Mouse (Mus musculus): Measurements from ENCODE around the gene Tmem116. TPM values are rescaled to one million over a fixed set of nuclear protein-coding genes. Genes with fewer than 3 reads are reported as not detected.

The Tmem116 gene
- polyA plus RNA-seq, 1 experiment from 2014 or later, result 0.45 TPM

- no peak for ATAC-seq (replicated peaks; ENCODE audit: insufficient number of reproducible peaks, low FRiP score, low TSS enrichment, low read depth)
- Histone ChIP-seq H3K4me1 (ENCODE audit: control insufficient read depth, insufficient read depth, low read length) (no peaks in the 10 kb centered on the region), H3K4me3 (ENCODE audit: low read depth, low read length) (no peak overlapping the region), H3K9me3 (replicated peaks; ENCODE audit: control insufficient read depth, low read length) (no peaks in the 10 kb centered on the region), H3K9ac (replicated peaks; ENCODE audit: low read length) (no peak overlapping the region), H3K27ac (replicated peaks; ENCODE audit: low read depth, low read length) (no peak overlapping the region), H3K27me3 (ENCODE audit: control insufficient read depth, insufficient read depth, low read length) (no peaks in the 10 kb centered on the region), H3K4me2 (ENCODE audit: low read depth, low read length) (no peak overlapping the region), H3K36me3 (replicated peaks; ENCODE audit: control insufficient read depth, insufficient read depth, low read depth, low read length) (no peaks in the 10 kb centered on the region)
- WGBS, result 70% methylated on average over 5 of the region's 5 CpGs
- DNase-seq (ENCODE audit: low spot score), result no peak
Measured at GRCm38 (mm10) chr5:121463601-121464250, 12.0 kb downstream of the Tmem116 start.

GRCm38 (mm10) chr5:121469566-121469965 lies 17.9 kb downstream of the Tmem116 start:
- H3K9ac ChIP-seq (replicated peaks; ENCODE audit: low read length), result no peak overlapping the region
- no peaks in the 10 kb centered on the region for H3K36me3 ChIP-seq (replicated peaks; ENCODE audit: control insufficient read depth, insufficient read depth, low read depth, low read length)
- H3K4me3 ChIP-seq (ENCODE audit: low read depth, low read length), result no peak overlapping the region
- no peaks in the 10 kb centered on the region for H3K9me3 ChIP-seq (replicated peaks; ENCODE audit: control insufficient read depth, low read length)
- ATAC-seq (replicated peaks; ENCODE audit: insufficient number of reproducible peaks, low FRiP score, low TSS enrichment, low read depth) (no peak), DNase-seq (ENCODE audit: low spot score) (no peak)
- no peaks in the 10 kb centered on the region for H3K4me1 ChIP-seq (ENCODE audit: control insufficient read depth, insufficient read depth, low read length)
- H3K27ac ChIP-seq (replicated peaks; ENCODE audit: low read depth, low read length), result no peak overlapping the region
- H3K27me3 ChIP-seq (ENCODE audit: control insufficient read depth, insufficient read depth, low read length), result no peaks in the 10 kb centered on the region
- WGBS, result 41% methylated on average over 3 of the region's 3 CpGs
- no peak overlapping the region for H3K4me2 ChIP-seq (ENCODE audit: low read depth, low read length)

- H3K27me3 ChIP-seq (ENCODE audit: control insufficient read depth, insufficient read depth, low read length), result no peaks in the 10 kb centered on the region
- DNase-seq (ENCODE audit: low spot score) (no peak), ATAC-seq (replicated peaks; ENCODE audit: insufficient number of reproducible peaks, low FRiP score, low TSS enrichment, low read depth) (no peak)
- no peak overlapping the region for H3K27ac ChIP-seq (replicated peaks; ENCODE audit: low read depth, low read length)
- no peak overlapping the region for H3K4me2 ChIP-seq (ENCODE audit: low read depth, low read length)
- no peak overlapping the region for H3K4me3 ChIP-seq (ENCODE audit: low read depth, low read length)
- H3K36me3 ChIP-seq (replicated peaks; ENCODE audit: control insufficient read depth, insufficient read depth, low read depth, low read length), result no peaks in the 10 kb centered on the region
- no peaks in the 10 kb centered on the region for H3K4me1 ChIP-seq (ENCODE audit: control insufficient read depth, insufficient read depth, low read length)
- WGBS, result 85% methylated on average over 2 of the region's 2 CpGs
- no peak overlapping the region for H3K9ac ChIP-seq (replicated peaks; ENCODE audit: low read length)
- no peaks in the 10 kb centered on the region for H3K9me3 ChIP-seq (replicated peaks; ENCODE audit: control insufficient read depth, low read length)
Measured at GRCm38 (mm10) chr5:121472411-121472810, 20.7 kb downstream of the Tmem116 start.

GRCm38 (mm10) chr5:121474610-121475009 lies 22.9 kb downstream of the Tmem116 start:
- no peak overlapping the region for H3K4me2 ChIP-seq (ENCODE audit: low read depth, low read length)
- no peak overlapping the region for H3K9ac ChIP-seq (replicated peaks; ENCODE audit: low read length)
- ATAC-seq (replicated peaks; ENCODE audit: insufficient number of reproducible peaks, low FRiP score, low TSS enrichment, low read depth), result no peak
- 64% methylated on average over 7 of the region's 7 CpGs for WGBS
- H3K27me3 ChIP-seq (ENCODE audit: control insufficient read depth, insufficient read depth, low read length), result no peaks in the 10 kb centered on the region
- H3K4me3 ChIP-seq (ENCODE audit: low read depth, low read length), result no peak overlapping the region
- no peaks in the 10 kb centered on the region for H3K4me1 ChIP-seq (ENCODE audit: control insufficient read depth, insufficient read depth, low read length)
- no peaks in the 10 kb centered on the region for H3K9me3 ChIP-seq (replicated peaks; ENCODE audit: control insufficient read depth, low read length)
- no peak overlapping the region for H3K27ac ChIP-seq (replicated peaks; ENCODE audit: low read depth, low read length)
- no peak for DNase-seq (ENCODE audit: low spot score)
- H3K36me3 ChIP-seq (replicated peaks; ENCODE audit: control insufficient read depth, insufficient read depth, low read depth, low read length), result no peaks in the 10 kb centered on the region

GRCm38 (mm10) chr5:121476040-121476439 lies 24.3 kb downstream of the Tmem116 start:
- ATAC-seq (replicated peaks; ENCODE audit: insufficient number of reproducible peaks, low FRiP score, low TSS enrichment, low read depth), result no peak
- Histone ChIP-seq H3K27ac (replicated peaks; ENCODE audit: low read depth, low read length) (no peak overlapping the region), H3K4me1 (ENCODE audit: control insufficient read depth, insufficient read depth, low read length) (no peaks in the 10 kb centered on the region), H3K4me2 (ENCODE audit: low read depth, low read length) (no peak overlapping the region), H3K36me3 (replicated peaks; ENCODE audit: control insufficient read depth, insufficient read depth, low read depth, low read length) (no peaks in the 10 kb centered on the region), H3K9me3 (replicated peaks; ENCODE audit: control insufficient read depth, low read length) (no peaks in the 10 kb centered on the region), H3K4me3 (ENCODE audit: low read depth, low read length) (no peak overlapping the region), H3K27me3 (ENCODE audit: control insufficient read depth, insufficient read depth, low read length) (no peaks in the 10 kb centered on the region), H3K9ac (replicated peaks; ENCODE audit: low read length) (no peak overlapping the region)
- no peak for DNase-seq (ENCODE audit: low spot score)
- 88% methylated on average over 1 of the region's 1 CpGs for WGBS

GRCm38 (mm10) chr5:121477680-121478079 lies 26.0 kb downstream of the Tmem116 start:
- no peak overlapping the region for H3K4me3 ChIP-seq (ENCODE audit: low read depth, low read length)
- no peak overlapping the region for H3K27ac ChIP-seq (replicated peaks; ENCODE audit: low read depth, low read length)
- WGBS, result 39% methylated on average over 3 of the region's 3 CpGs
- no peaks in the 10 kb centered on the region for H3K27me3 ChIP-seq (ENCODE audit: control insufficient read depth, insufficient read depth, low read length)
- no peak overlapping the region for H3K4me2 ChIP-seq (ENCODE audit: low read depth, low read length)
- no peaks in the 10 kb centered on the region for H3K4me1 ChIP-seq (ENCODE audit: control insufficient read depth, insufficient read depth, low read length)
- H3K9ac ChIP-seq (replicated peaks; ENCODE audit: low read length), result no peak overlapping the region
- ATAC-seq (replicated peaks; ENCODE audit: insufficient number of reproducible peaks, low FRiP score, low TSS enrichment, low read depth) (no peak), DNase-seq (ENCODE audit: low spot score) (peak; percentile 86)
- H3K36me3 ChIP-seq (replicated peaks; ENCODE audit: control insufficient read depth, insufficient read depth, low read depth, low read length), result no peaks in the 10 kb centered on the region
- no peaks in the 10 kb centered on the region for H3K9me3 ChIP-seq (replicated peaks; ENCODE audit: control insufficient read depth, low read length)

GRCm38 (mm10) chr5:121484801-121485200 lies 33.1 kb downstream of the Tmem116 start:
- no peaks in the 10 kb centered on the region for H3K4me1 ChIP-seq (ENCODE audit: control insufficient read depth, insufficient read depth, low read length)
- ATAC-seq (replicated peaks; ENCODE audit: insufficient number of reproducible peaks, low FRiP score, low TSS enrichment, low read depth) (no peak), DNase-seq (ENCODE audit: low spot score) (no peak)
- H3K4me3 ChIP-seq (ENCODE audit: low read depth, low read length), result no peak overlapping the region
- no peak overlapping the region for H3K9ac ChIP-seq (replicated peaks; ENCODE audit: low read length)
- H3K4me2 ChIP-seq (ENCODE audit: low read depth, low read length), result no peak overlapping the region
- H3K36me3 ChIP-seq (replicated peaks; ENCODE audit: control insufficient read depth, insufficient read depth, low read depth, low read length), result no peaks in the 10 kb centered on the region
- H3K9me3 ChIP-seq (replicated peaks; ENCODE audit: control insufficient read depth, low read length), result no peaks in the 10 kb centered on the region
- 79% methylated on average over 5 of the region's 5 CpGs for WGBS
- no peaks in the 10 kb centered on the region for H3K27me3 ChIP-seq (ENCODE audit: control insufficient read depth, insufficient read depth, low read length)
- H3K27ac ChIP-seq (replicated peaks; ENCODE audit: low read depth, low read length), result no peak overlapping the region

GRCm38 (mm10) chr5:121493305-121493704 lies 41.6 kb downstream of the Tmem116 start:
- no peaks in the 10 kb centered on the region for H3K27me3 ChIP-seq (ENCODE audit: control insufficient read depth, insufficient read depth, low read length)
- H3K9ac ChIP-seq (replicated peaks; ENCODE audit: low read length), result no peak overlapping the region
- H3K4me1 ChIP-seq (ENCODE audit: control insufficient read depth, insufficient read depth, low read length), result no peaks in the 10 kb centered on the region
- no peaks in the 10 kb centered on the region for H3K9me3 ChIP-seq (replicated peaks; ENCODE audit: control insufficient read depth, low read length)
- no peak for DNase-seq (ENCODE audit: low spot score)
- H3K27ac ChIP-seq (replicated peaks; ENCODE audit: low read depth, low read length), result no peak overlapping the region
- H3K4me3 ChIP-seq (ENCODE audit: low read depth, low read length), result no peak overlapping the region
- no peak overlapping the region for H3K4me2 ChIP-seq (ENCODE audit: low read depth, low read length)
- no peaks in the 10 kb centered on the region for H3K36me3 ChIP-seq (replicated peaks; ENCODE audit: control insufficient read depth, insufficient read depth, low read depth, low read length)
- no peak for ATAC-seq (replicated peaks; ENCODE audit: insufficient number of reproducible peaks, low FRiP score, low TSS enrichment, low read depth)
- 66% methylated on average over 8 of the region's 8 CpGs for WGBS

Measured in embryonic facial prominence, embryonic 11.5 days (tissue).